Mouse (Mus musculus) CD4-positive, CD25-positive, alpha-beta regulatory T cell (primary cell): ENCODE data around the gene Gabrg1. TPM values are rescaled to one million over a fixed set of nuclear protein-coding genes. Genes with fewer than 3 reads are reported as not detected.

ENCODE experiments used
- polyA plus RNA-seq: library from polyadenylated mRNA; unstranded; fragments of 100-300 nt; shearing (Covaris generic); gene quantifications from one replicate; pipeline ENCODE4 v1.2.1, GENCODE M21; 2017

Gabrg1 gene
- not detected for polyA plus RNA-seq

GRCm38 (mm10) chr5:70842192-70843095, at the start of gene Gabrg1:
Gene Gabrg1 (minus strand): TSS chr5:70842617.

